Mouse (Mus musculus) G1E (cell line): ENCODE data around the gene Paf1.

Experiments
- CTCF ChIP-seq: IDR thresholded peaks from 2 replicates; pipeline ENCODE4 v1.5.1; 2012; ENCODE audit warnings: low read depth, low read length, inconsistent platforms, mixed read lengths
- GATA1 ChIP-seq: IDR thresholded peaks from 2 replicates; pipeline ENCODE4 v1.6.1; 2012; ENCODE audit warnings: borderline replicate concordance, low read length, inconsistent platforms, mixed read lengths
- GATA2 ChIP-seq: IDR thresholded peaks from 2 replicates; pipeline ENCODE4 v1.6.1; 2012; ENCODE audit warnings: low read depth, low read length, inconsistent platforms, borderline replicate concordance
- POLR2AphosphoS5 ChIP-seq: IDR thresholded peaks from 2 replicates; pipeline ENCODE4 v1.6.1; 2012; ENCODE audit warnings: low read depth, low read length, inconsistent platforms; ENCODE audit not compliant: insufficient replicate concordance

- no peak for TF ChIP-seq CTCF
- no peak for TF ChIP-seq POLR2AphosphoS5
- TF ChIP-seq GATA1: no peak
- TF ChIP-seq GATA2: no peak
These were observed 6.1 kb downstream of the Paf1 start for GRCm38 (mm10) chr7:28398696-28399340.
